Mouse (Mus musculus) lung, embryonic 14.5 days (tissue): ENCODE measurements at regions not wholly inside any gene's neighbourhood (a gene's known extent, or its start where the extent isn't known, plus 50 kb on each side); places are given as distances from the start of the nearest gene placed in this dataset.

ENCODE experiments used
- ATAC-seq: fragments of 200-750 bp; cut with Nextera tagmentation; 2 replicates; pipeline ENCODE4 v1.8.0; 2017; ENCODE audit warnings: mild to moderate bottlenecking, moderate TSS enrichment, moderate library complexity; ENCODE audit not compliant: insufficient read depth
- DNase-seq: peaks from one replicate; pipeline ENCODE4 v3.0.0-alpha.2; 2015
- H3K27ac ChIP-seq: fragments of 300-500 bp; sonication (generic); 2 replicates; pipeline ENCODE4 v1.5.1; 2014; ENCODE audit warnings: low read depth, mild to moderate bottlenecking, moderate library complexity
- H3K27me3 ChIP-seq: fragments of 300-500 bp; sonication (generic); 2 replicates; pipeline ENCODE4 v1.6.1; 2014; ENCODE audit warnings: low read length, control low read depth; ENCODE audit not compliant: insufficient read depth
- H3K36me3 ChIP-seq: fragments of 300-500 bp; sonication (generic); 2 replicates; pipeline ENCODE4 v1.6.1; 2014; ENCODE audit warnings: control low read depth; ENCODE audit not compliant: insufficient read depth
- H3K4me1 ChIP-seq: fragments of 300-500 bp; sonication (generic); 2 replicates; pipeline ENCODE4 v1.6.1; 2014; ENCODE audit warnings: antibody characterized with exemption, control low read depth; ENCODE audit not compliant: insufficient read depth
- H3K4me2 ChIP-seq: fragments of 300-500 bp; sonication (generic); 2 replicates; pipeline ENCODE4 v1.6.1; 2014; ENCODE audit warnings: mild to moderate bottlenecking
- H3K4me3 ChIP-seq: fragments of 300-500 bp; sonication (generic); 2 replicates; pipeline ENCODE4 v1.5.1; 2014; ENCODE audit warnings: low read depth, low read length
- H3K9ac ChIP-seq: fragments of 300-500 bp; sonication (generic); 2 replicates; pipeline ENCODE4 v1.6.1; 2014
- H3K9me3 ChIP-seq: fragments of 300-500 bp; sonication (generic); 2 replicates; pipeline ENCODE4 v1.6.1; 2016; ENCODE audit warnings: low read depth, low read length, control low read depth
- CTCF ChIP-seq: IDR thresholded peaks from 2 replicates; pipeline ENCODE4 v1.5.1; 2016; ENCODE audit warnings: antibody characterized with exemption, low read depth
- WGBS: fragments of 180-500 bp; shearing (Covaris S2); extraction: QIAGEN DNeasy Blood & Tissue Kit; methylation state at CpG from one replicate; pipeline ENCODE4 v1.1.7; 2014; 5-methylcytosine and 5-hydroxymethylcytosine counted together

DNA sequence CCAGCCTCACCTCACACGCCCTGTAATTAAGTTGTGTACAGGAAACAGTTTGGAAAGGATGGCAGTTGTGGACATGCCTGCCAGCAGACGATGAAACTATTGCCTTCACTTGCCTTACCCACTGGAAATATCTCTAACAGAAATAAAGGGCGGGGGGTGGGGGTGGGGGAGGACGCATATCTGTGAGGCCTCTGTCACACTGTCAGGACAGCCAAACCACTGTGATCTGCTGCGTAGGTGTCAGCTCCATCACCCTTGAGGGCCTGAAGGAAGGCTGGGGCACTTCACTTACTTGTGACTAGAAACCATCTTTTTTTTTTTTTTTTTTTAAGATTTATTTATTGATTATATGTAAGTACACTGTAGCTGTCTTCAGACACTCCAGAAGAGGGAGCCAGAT lies 106.8 kb upstream of the Bach2 start:
- no peak for DNase-seq
- no peak for TF ChIP-seq CTCF
- 74% methylated on average over 5 of the region's 5 CpGs for WGBS
- Histone ChIP-seq H3K4me1 (no peaks in the 10 kb centered on the region), H3K27me3 (no peaks in the 10 kb centered on the region), H3K4me3 (no peak overlapping the region), H3K4me2 (no peak overlapping the region), H3K9me3 (no peaks in the 10 kb centered on the region), H3K27ac (no peak overlapping the region), H3K9ac (no peak overlapping the region), H3K36me3 (no peaks in the 10 kb centered on the region)
- no peak for ATAC-seq

DNA sequence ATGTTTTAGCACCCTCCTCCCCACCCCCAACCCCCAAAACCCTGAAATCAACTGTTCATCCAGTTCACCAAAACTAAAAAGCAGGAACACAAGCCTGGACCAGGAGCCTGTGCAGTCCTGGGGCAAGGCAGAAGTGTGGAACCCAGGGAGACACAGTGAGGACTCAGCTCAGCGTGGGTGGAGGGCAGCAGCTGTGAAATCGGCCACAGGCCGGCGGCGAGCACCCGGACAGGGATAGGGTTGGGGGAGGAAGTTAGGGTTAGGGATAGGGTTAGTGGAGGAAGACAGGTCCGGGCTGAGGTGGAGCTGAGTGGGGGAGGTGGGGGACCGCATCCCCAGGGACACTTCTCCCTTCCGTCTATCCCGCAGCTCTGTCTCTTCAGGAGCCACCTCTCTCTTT lies 102.5 kb upstream of the Bach2 start:
- no peak overlapping the region for H3K4me2 ChIP-seq
- no peaks in the 10 kb centered on the region for H3K36me3 ChIP-seq
- H3K27me3 ChIP-seq = no peaks in the 10 kb centered on the region
- ATAC-seq = no peak
- WGBS = 59% methylated on average over 8 of the region's 10 CpGs
- H3K9ac ChIP-seq = no peak overlapping the region
- H3K4me3 ChIP-seq = no peak overlapping the region
- no peaks in the 10 kb centered on the region for H3K4me1 ChIP-seq
- no peak overlapping the region for H3K27ac ChIP-seq
- no peak for DNase-seq
- no peaks in the 10 kb centered on the region for H3K9me3 ChIP-seq
- no peak for TF ChIP-seq CTCF

DNA sequence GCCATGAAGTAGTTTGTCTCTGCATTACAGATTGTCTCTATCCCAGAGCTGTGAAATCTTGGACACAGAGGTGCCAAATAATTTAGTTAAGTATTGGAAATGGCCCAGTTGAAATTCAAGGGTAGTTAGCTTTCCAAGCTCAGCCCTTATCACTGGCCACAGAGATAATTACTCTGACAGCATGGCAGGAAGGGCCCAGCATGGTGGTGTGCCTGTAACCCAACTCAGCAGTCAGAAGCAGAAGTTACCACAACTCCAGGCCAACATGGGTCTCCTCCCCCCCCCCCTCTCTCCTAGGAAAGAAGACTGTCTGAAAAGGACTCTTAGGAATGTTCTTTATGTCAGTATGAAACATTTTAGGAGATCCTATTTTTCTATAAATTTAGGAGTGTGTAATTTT lies 101.4 kb upstream of the Bach2 start:
- ATAC-seq = no peak
- no peak for TF ChIP-seq CTCF
- no peak for DNase-seq
- Histone ChIP-seq H3K4me2 (no peak overlapping the region), H3K9ac (no peak overlapping the region), H3K36me3 (no peaks in the 10 kb centered on the region), H3K27ac (no peak overlapping the region), H3K27me3 (no peaks in the 10 kb centered on the region), H3K9me3 (no peaks in the 10 kb centered on the region), H3K4me3 (no peak overlapping the region), H3K4me1 (no peaks in the 10 kb centered on the region)

DNA sequence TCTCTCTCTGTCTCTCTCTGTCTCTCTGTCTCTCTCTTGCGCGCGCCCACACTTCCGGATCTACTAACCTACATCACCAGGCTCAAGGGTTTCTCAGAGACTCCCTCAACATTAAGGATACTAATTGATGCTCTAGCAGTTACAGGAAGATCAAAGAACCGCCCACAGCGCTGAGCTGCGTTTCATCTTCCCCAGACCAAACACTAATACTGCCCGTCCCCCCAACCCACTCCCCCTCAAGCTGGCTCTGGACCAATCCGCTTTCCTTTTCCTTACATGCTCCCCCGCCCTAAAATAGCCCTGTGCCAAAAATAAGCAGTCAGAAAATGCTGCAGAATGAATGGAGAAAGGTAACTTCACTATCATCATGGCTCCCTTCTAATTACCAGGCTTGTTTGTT lies 100.6 kb upstream of the Bach2 start:
- Histone ChIP-seq H3K36me3 (no peaks in the 10 kb centered on the region), H3K27me3 (no peaks in the 10 kb centered on the region), H3K9me3 (no peaks in the 10 kb centered on the region), H3K4me3 (no peak overlapping the region), H3K4me1 (no peaks in the 10 kb centered on the region), H3K9ac (no peak overlapping the region), H3K27ac (no peak overlapping the region), H3K4me2 (peak overlapping the region; percentile 23; the same call in 1 of the 2 replicates)
- 46% methylated on average over 10 of the region's 10 CpGs for WGBS
- DNase-seq (peak; percentile 75), ATAC-seq (peak; percentile 72)
- no peak for TF ChIP-seq CTCF

DNA sequence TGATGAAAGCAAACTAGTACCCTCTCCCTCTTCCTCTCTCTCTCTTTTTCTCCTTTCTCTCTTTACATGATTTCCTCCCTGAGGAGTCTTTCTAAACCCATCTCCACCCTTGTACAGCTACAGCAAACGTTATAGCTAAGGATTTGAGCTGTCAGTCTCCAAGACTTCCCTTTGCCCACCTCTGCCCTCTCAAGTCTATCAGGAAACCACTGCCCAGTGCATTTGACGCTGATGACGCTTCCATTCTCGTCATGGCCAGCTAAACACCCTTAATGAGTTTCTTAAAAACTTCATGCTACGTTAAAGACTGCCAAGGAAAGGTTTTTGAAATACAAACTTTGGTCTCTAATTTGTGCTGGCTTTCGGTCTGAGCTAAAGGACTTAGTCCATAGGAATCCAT lies 99.0 kb upstream of the Bach2 start:
- no peak overlapping the region for H3K27ac ChIP-seq
- no peak for ATAC-seq
- no peaks in the 10 kb centered on the region for H3K9me3 ChIP-seq
- H3K27me3 ChIP-seq = no peaks in the 10 kb centered on the region
- H3K4me3 ChIP-seq = no peak overlapping the region
- no peak overlapping the region for H3K9ac ChIP-seq
- no peaks in the 10 kb centered on the region for H3K4me1 ChIP-seq
- H3K36me3 ChIP-seq = no peaks in the 10 kb centered on the region
- no peak overlapping the region for H3K4me2 ChIP-seq
- TF ChIP-seq CTCF = no peak
- 67% methylated on average over 6 of the region's 6 CpGs for WGBS
- DNase-seq = no peak

DNA sequence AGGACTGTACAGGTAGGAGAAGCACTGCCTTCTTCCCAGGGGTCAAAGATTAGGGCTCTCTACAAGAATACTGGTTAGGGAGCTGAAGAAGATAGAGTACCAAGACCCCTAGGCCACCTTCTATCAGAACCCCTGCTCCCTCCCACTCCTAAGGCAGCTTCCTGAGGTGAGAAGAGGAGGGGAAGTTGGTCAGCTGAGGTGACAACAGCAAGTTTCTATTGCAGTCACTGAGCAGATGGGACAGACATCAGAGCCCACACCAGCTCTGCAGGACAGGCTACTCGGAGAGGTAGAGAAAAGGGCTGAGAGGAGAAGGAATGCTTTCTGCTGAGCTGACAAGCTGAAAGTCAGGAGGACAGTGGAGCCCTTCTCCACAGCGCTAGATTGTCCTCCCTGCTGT lies 98.5 kb upstream of the Bach2 start:
- DNase-seq (no peak), ATAC-seq (no peak)
- Histone ChIP-seq H3K36me3 (no peaks in the 10 kb centered on the region), H3K4me1 (no peaks in the 10 kb centered on the region), H3K9ac (no peak overlapping the region), H3K27ac (no peak overlapping the region), H3K27me3 (no peaks in the 10 kb centered on the region), H3K4me3 (no peak overlapping the region), H3K9me3 (no peaks in the 10 kb centered on the region), H3K4me2 (no peak overlapping the region)
- TF ChIP-seq CTCF = no peak
- WGBS = 80% methylated on average over 2 of the region's 2 CpGs

DNA sequence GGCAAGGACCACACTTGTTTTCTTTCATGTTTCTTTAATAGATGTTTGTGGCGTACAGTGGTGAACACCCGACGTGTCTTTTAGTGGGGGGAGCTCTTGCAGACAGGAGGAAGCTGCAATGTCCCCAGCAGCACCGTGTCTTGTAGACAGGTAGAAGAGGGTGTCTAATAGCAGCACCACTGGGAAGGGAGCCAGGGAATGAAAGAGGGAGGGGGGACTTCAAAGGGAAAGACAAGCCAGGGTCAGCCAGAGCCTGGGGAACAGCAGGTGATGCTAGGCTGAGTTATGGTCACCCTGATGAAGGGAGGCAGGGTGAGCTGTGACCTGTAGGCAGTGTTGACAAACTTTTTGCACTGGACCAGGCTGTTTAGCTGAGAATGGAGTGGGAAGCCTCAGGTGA lies 96.4 kb upstream of the Bach2 start:
- ATAC-seq = no peak
- DNase-seq = no peak
- no peak overlapping the region for H3K4me3 ChIP-seq
- no peaks in the 10 kb centered on the region for H3K9me3 ChIP-seq
- 59% methylated on average over 4 of the region's 4 CpGs for WGBS
- H3K27me3 ChIP-seq = no peaks in the 10 kb centered on the region
- no peak overlapping the region for H3K4me2 ChIP-seq
- no peaks in the 10 kb centered on the region for H3K4me1 ChIP-seq
- H3K9ac ChIP-seq = no peak overlapping the region
- no peak for TF ChIP-seq CTCF
- H3K36me3 ChIP-seq = no peaks in the 10 kb centered on the region
- H3K27ac ChIP-seq = no peak overlapping the region

DNA sequence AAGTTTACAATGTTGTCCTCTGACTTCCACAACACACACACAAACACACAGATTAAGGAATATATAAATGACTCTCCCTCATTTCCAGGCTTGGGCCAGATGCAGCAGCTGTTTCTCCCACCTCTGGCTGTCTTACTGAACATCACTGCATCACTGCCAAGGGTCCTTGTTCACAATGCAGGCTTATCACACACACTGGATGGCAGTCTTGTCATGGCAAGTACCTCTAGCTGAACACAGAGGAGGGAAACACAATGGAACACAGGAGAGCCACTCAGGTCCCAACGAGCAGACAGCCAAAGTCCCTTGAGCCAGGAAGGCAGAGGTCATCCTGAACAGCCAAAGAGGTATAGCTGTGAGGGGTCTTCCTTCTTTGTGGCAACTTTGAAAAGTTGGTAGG lies 91.5 kb upstream of the Bach2 start:
- Histone ChIP-seq H3K9me3 (no peaks in the 10 kb centered on the region), H3K27ac (no peak overlapping the region), H3K4me1 (no peaks in the 10 kb centered on the region), H3K9ac (no peak overlapping the region), H3K4me3 (no peak overlapping the region), H3K36me3 (no peaks in the 10 kb centered on the region), H3K4me2 (no peak overlapping the region), H3K27me3 (no peaks in the 10 kb centered on the region)
- no peak for ATAC-seq
- 30% methylated on average over 1 of the region's 1 CpGs for WGBS
- 0 out of 2 replicates have a peak, but pooled peaks have one; percentile 29 for TF ChIP-seq CTCF
- no peak for DNase-seq
